Mouse (Mus musculus): ENCODE results near the gene Mri1. TPM values are rescaled to one million over a fixed set of nuclear protein-coding genes. Genes with fewer than 3 reads are reported as not detected.
A peak's percentile ranks its signal among the peaks of the same experiment; 100 is the strongest.

The Mri1 gene
- polyA plus RNA-seq, 1 experiment from 2014 or later: 60.7 TPM

DNA sequence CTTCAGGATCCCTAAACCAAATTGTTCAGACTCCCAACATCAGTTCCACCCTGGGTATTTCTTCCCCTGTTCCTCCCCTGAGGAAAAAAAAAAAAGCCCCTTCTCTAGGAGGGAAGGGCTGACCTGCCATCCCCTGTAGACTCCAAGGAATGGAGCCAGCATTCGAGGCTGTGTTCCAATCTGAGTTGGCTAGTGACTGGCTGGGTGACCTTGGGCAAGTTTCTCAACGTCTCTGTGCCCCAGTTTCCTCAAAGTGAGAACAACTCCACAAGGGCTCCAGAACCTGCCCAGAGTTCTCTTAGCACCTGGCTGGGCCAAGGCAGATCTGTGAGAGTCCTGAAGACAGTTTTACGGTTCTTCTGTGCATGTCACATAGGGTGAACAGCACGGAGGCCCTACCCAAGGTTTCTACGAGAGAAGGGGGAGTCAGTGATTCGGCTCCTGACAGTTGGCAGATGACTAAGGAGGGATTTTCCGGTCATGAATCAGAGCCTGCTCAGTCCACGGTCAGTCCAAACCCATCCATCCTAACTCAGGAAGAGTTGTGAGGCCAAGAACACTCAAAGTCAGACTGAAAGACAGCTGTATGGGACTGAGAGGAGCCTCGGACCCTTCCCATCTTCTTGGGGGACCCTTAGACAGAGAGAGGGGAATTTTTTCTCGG, 21.2 kb downstream of the Mri1 start:
- H3K4me1 ChIP-seq: peaks cover 28% of the 10 kb centered on the region
- H3K36me3 ChIP-seq: peaks cover 41% of the 10 kb centered on the region
- H3K4me3 ChIP-seq: peak overlapping the region; percentile 90
- ATAC-seq (ENCODE audit: low FRiP score, low read depth): no peak
- H3K27ac ChIP-seq: no peak overlapping the region
- no peaks in the 10 kb centered on the region for H3K9me3 ChIP-seq
- H3K9ac ChIP-seq: peak overlapping the region; percentile 98
- no peaks in the 10 kb centered on the region for H3K27me3 ChIP-seq (replicated peaks)
- peak overlapping the region; percentile 90 for H3K4me2 ChIP-seq (replicated peaks)
- WGBS: 29% methylated on average over 10 of the region's 10 CpGs

DNA sequence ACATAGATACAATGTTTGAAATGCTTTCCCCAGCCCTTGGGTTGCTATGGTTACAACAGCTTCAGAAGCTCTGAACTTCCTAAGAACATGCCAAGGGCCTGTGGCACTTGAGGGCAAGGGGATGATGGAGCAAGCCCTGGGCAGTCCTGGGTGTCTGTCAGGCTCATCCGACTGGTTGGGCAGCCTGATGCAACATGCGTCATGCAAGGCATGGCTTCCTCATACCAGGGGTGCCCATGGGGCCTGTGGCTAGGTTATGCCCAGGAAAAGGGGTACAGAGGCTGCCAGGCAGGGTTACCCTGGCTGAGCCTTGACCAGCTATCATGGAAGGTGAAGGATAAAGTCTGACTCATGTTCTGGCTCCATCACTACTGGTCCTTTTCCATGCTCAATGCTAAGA, 24.1 kb downstream of the Mri1 start:
- H3K27ac ChIP-seq: no peak overlapping the region
- no peak overlapping the region for H3K4me3 ChIP-seq
- H3K4me2 ChIP-seq (replicated peaks): no peak overlapping the region
- H3K36me3 ChIP-seq: peaks cover 69% of the 10 kb centered on the region
- no peaks in the 10 kb centered on the region for H3K9me3 ChIP-seq
- H3K27me3 ChIP-seq (replicated peaks): no peaks in the 10 kb centered on the region
- no peak for ATAC-seq (ENCODE audit: low FRiP score, low read depth)
- H3K9ac ChIP-seq: no peak overlapping the region
- peaks cover 27% of the 10 kb centered on the region for H3K4me1 ChIP-seq
- WGBS: 92% methylated on average over 2 of the region's 2 CpGs

DNA sequence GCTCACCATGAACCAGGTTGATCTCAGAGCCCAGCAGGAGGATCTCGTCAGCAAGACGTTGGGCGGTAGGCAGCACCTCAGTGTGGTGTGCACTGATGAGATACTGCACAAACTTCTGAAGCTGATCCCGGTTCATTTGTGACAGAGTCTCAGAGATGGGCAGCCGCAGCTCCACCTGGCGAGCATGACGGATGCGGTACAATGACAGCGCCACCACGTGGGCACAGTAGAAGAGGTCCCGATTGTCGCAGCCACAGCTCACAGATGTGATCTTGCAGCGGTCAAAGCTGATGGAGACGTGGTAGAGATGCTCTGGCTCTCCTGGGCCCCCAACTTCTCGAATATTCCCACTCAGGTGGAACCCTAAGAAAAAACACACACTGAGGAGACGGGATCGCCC, 26.4 kb downstream of the Mri1 start:
- Histone ChIP-seq H3K36me3 (peaks cover 91% of the 10 kb centered on the region), H3K4me3 (no peak overlapping the region)
- no peak for ATAC-seq (ENCODE audit: low FRiP score, low read depth)

DNA sequence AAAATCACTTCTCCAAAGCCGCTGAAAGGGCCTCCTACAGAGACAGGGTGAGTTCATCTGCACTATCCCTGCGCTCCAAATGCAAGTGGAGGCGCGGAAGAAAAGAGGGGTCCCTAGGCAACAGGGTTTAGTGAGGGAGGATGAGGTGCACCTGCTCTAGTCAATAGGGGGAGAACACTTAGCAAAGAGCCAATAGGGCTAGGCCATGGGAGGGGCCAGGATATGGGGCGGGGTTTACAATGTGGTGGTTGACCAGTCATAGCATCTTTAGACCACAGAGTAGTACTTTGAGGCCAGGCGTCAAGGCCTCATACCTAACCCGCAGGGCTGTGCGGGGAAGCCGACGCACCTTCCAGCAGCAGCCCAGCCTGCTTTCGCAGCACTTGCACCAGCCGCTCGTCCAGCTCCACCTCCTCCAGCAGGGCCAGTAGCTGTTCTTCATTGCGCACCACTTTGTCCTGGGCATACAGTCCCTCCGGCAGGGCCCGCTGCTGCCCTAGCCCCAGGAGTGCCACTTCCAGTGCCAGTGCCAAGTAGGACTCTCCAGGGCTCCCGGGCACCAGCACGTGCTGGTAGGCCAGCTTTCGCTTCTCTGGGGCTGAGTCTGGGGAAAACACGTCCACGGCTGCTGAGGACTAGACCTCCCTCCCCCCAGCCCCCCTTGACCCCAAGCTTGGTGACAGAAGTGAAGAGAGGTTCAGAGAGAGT, 33.6 kb downstream of the Mri1 start:
- H3K9me3 ChIP-seq: no peaks in the 10 kb centered on the region
- no peak overlapping the region for H3K4me2 ChIP-seq (replicated peaks)
- no peak overlapping the region for H3K9ac ChIP-seq
- no peaks in the 10 kb centered on the region for H3K27me3 ChIP-seq (replicated peaks)
- 81% methylated on average over 21 of the region's 21 CpGs for WGBS
- no peaks in the 10 kb centered on the region for H3K4me1 ChIP-seq
- no peak overlapping the region for H3K4me3 ChIP-seq
- H3K36me3 ChIP-seq: peaks cover 94% of the 10 kb centered on the region
- peak; percentile 56; the same call in 1 of the 2 replicates for ATAC-seq (ENCODE audit: low FRiP score, low read depth)
- H3K27ac ChIP-seq: no peak overlapping the region

More for the DNA sequence above, 26.4 kb downstream of the Mri1 start:
- H3K9ac ChIP-seq: no peak overlapping the region
- no peaks in the 10 kb centered on the region for H3K9me3 ChIP-seq
- no peak overlapping the region for H3K4me2 ChIP-seq (replicated peaks)
- no peaks in the 10 kb centered on the region for H3K27me3 ChIP-seq (replicated peaks)
- H3K27ac ChIP-seq: no peak overlapping the region
- WGBS: 80% methylated on average over 17 of the region's 17 CpGs
- H3K4me1 ChIP-seq: peaks cover 16% of the 10 kb centered on the region

DNA sequence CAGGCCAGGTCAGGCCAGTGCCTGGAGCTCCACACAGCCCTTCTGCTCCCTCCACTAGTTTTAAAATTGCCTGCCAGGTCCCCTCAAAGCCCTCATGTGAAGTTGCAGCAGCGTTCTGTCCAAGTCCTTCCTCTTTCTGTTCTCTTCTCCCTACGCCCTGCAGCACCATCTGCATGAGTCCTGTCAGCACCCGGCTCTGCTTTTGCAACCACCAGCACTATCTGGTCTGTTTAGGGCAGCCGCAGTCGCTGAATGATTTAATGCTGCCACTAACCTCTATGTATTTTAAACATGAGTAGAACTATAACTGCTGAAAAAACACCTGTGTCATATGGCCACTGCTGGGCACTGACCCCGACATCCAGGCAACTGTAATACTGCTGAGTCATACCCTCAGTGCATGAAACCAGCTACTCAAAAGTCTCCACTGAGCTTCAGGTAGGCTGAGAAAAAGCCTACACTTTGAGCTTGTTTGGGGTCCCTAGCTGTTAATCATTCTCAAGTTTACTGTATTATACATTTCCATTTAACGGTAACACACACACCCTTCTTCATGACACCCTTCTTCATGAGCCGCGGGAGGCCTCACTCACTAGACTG, 34.5 kb downstream of the Mri1 start:
- no peaks in the 10 kb centered on the region for H3K9me3 ChIP-seq
- peaks cover 95% of the 10 kb centered on the region for H3K36me3 ChIP-seq
- WGBS: 94% methylated on average over 9 of the region's 9 CpGs
- no peaks in the 10 kb centered on the region for H3K27me3 ChIP-seq (replicated peaks)
- no peak overlapping the region for H3K4me3 ChIP-seq
- no peak overlapping the region for H3K9ac ChIP-seq
- no peaks in the 10 kb centered on the region for H3K4me1 ChIP-seq
- no peak overlapping the region for H3K4me2 ChIP-seq (replicated peaks)
- H3K27ac ChIP-seq: no peak overlapping the region
- ATAC-seq (ENCODE audit: low FRiP score, low read depth): no peak

DNA sequence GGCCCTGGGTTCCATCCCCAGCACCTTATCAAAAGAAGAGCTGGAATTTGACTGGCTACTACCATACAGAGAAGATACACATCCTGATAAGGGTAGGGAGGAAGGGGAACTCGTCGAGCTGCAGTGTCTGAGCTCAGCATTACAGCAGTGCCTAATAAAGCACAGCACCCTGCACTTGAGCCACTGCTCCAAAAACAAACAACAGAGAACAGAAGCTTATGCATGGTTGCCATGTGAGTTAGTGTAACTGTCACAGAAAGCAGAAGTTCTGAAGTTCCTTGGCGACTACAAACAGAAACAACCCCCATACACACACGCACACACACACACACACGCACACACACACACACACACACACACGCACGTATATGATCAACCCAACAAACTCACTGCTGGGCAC, 37.0 kb downstream of the Mri1 start:
- no peak overlapping the region for H3K4me2 ChIP-seq (replicated peaks)
- no peak overlapping the region for H3K9ac ChIP-seq
- no peak overlapping the region for H3K4me3 ChIP-seq
- no peak overlapping the region for H3K27ac ChIP-seq
- peaks cover 92% of the 10 kb centered on the region for H3K36me3 ChIP-seq
- no peaks in the 10 kb centered on the region for H3K9me3 ChIP-seq
- no peaks in the 10 kb centered on the region for H3K4me1 ChIP-seq
- no peaks in the 10 kb centered on the region for H3K27me3 ChIP-seq (replicated peaks)
- no peak for ATAC-seq (ENCODE audit: low FRiP score, low read depth)
- WGBS: 91% methylated on average over 7 of the region's 7 CpGs

DNA sequence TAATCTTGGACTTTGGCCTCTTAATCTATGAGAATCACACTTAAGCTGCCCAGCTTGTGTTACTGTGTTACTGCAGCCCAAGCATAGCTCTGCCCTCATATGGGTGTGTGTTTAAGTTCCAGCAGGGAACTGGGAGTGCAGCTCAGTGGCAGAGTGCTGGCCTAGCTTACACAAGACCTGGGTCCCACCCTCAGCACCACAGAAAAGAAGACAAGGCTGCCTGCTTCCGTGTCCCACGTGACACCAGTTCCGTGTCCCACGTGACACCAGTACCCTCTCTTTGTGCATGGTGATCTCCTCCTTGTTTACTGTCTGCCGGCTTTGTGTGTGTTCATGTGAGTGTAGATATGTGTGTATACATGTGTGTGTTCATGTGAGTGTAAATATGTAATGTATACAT, 39.0 kb downstream of the Mri1 start:
- Histone ChIP-seq H3K9me3 (no peaks in the 10 kb centered on the region), H3K4me1 (no peaks in the 10 kb centered on the region), H3K9ac (no peak overlapping the region), H3K4me2 (replicated peaks) (no peak overlapping the region), H3K27ac (no peak overlapping the region), H3K27me3 (replicated peaks) (no peaks in the 10 kb centered on the region), H3K36me3 (peaks cover 92% of the 10 kb centered on the region), H3K4me3 (no peak overlapping the region)
- 97% methylated on average over 5 of the region's 5 CpGs for WGBS
- ATAC-seq (ENCODE audit: low FRiP score, low read depth): no peak

DNA sequence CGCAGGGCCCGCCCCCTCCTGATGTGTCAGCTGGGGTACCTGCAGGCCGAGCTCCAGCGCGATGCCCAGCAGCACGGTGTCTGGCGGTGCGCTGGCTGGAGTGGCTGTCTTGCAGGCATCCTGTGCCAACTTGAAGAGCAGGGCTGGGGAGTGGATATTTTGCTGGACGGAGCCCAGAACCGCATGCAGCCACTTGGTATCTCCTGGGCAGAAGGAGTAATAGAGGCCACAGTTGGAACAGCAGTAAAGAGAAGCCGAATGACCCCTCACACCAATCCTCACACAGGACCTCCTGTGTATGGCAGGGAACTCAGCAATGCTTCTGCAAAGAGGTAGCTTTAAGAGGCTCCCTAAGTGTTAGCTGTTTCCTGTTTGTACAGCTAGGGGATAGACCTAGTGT, 39.9 kb downstream of the Mri1 start:
- H3K27me3 ChIP-seq (replicated peaks): no peaks in the 10 kb centered on the region
- H3K9ac ChIP-seq: no peak overlapping the region
- H3K36me3 ChIP-seq: peaks cover 92% of the 10 kb centered on the region
- whole genome bisulfite sequencing: 96% methylated on average over 11 of the region's 11 CpGs
- H3K4me2 ChIP-seq (replicated peaks): no peak overlapping the region
- no peak overlapping the region for H3K4me3 ChIP-seq
- no peaks in the 10 kb centered on the region for H3K9me3 ChIP-seq
- no peak overlapping the region for H3K27ac ChIP-seq
- H3K4me1 ChIP-seq: no peaks in the 10 kb centered on the region
- ATAC-seq (ENCODE audit: low FRiP score, low read depth): no peak

DNA sequence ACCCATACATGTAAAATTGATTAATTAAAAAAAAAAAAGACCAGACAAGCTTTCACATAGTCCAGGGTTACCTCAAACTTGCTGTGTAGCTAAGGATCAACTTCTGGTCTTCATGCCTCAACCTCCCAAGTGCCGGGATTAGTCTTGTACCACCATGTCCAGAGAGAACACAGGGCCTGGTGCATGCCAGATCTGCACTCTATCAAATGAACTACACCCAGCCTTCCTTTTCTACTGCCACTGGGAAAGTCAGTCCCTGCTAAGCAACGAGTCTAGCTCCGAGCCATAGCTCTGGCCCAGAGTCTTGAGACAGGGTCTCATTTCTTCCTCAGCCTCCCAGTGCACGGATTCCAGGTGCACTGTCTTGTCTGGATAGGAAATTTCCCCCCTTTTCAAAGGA, 43.8 kb downstream of the Mri1 start:
- H3K4me2 ChIP-seq (replicated peaks): no peak overlapping the region
- no peak for ATAC-seq (ENCODE audit: low FRiP score, low read depth)
- WGBS: 91% methylated on average over 4 of the region's 4 CpGs
- no peaks in the 10 kb centered on the region for H3K9me3 ChIP-seq
- H3K4me3 ChIP-seq: no peak overlapping the region
- H3K36me3 ChIP-seq: peaks cover 90% of the 10 kb centered on the region
- no peaks in the 10 kb centered on the region for H3K27me3 ChIP-seq (replicated peaks)
- no peak overlapping the region for H3K27ac ChIP-seq
- H3K9ac ChIP-seq: no peak overlapping the region
- peaks cover 19% of the 10 kb centered on the region for H3K4me1 ChIP-seq

DNA sequence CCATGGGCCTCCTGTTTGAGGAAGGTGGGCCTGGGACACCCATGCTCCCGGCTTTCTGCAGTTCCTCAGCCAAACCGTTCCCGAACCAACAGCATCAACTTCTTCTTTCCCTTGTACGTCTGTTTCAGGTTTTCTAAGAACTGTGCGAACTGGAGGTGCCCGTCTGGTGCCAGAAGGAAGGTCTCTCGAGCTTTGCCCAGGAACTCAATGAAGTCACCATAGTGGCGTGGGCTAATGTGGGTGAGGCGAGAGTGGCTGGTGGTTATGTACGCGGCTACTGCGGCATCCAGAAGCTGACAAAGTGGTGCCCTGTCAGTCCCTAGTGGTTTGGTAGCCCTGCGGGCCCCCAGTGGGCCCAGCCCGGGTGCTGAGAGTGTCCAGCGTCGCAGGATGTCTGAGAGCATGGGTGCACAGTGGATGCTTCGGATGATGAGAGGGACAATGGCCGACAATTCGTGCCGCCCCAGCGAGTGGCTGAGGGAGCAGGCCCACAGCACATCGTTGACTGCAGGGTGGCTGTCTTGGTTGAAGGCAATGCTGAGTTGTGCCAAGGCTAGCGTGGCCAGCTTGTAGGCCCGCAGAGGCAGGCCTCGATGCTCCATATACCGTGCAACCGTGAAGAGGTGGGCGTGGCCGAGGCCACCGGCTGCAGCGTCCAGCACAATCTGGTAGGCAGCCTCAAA, 45.1 kb downstream of the Mri1 start:
- 95% methylated on average over 31 of the region's 31 CpGs for WGBS
- Histone ChIP-seq H3K27ac (no peak overlapping the region), H3K36me3 (peaks cover 77% of the 10 kb centered on the region)

DNA sequence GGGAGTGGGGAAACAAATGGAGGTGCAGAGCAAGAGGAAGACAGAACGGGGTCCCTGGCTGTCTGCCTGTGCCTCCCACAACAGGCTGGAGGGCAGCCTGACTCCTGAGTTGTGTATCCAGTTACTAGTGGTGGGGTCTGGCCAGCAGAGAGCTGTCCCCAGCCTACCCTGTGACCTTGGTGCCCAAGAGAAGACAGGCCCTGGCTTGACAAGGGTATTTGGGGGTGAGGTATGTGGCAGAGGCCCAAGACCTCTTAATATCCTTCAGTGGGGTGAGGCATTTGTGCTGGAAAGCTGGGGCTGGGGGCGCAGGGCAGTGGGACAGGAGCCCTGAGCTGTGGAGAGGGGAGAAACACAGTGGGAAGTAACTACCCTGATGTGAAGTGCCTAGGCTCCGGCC, 45.9 kb downstream of the Mri1 start:
- H3K27ac ChIP-seq: no peak overlapping the region
- H3K4me3 ChIP-seq: no peak overlapping the region
- 93% methylated on average over 3 of the region's 3 CpGs for WGBS
- H3K27me3 ChIP-seq (replicated peaks): no peaks in the 10 kb centered on the region
- H3K36me3 ChIP-seq: peaks cover 71% of the 10 kb centered on the region
- no peaks in the 10 kb centered on the region for H3K9me3 ChIP-seq
- H3K9ac ChIP-seq: no peak overlapping the region
- no peak overlapping the region for H3K4me2 ChIP-seq (replicated peaks)
- peaks cover 30% of the 10 kb centered on the region for H3K4me1 ChIP-seq
- no peak for ATAC-seq (ENCODE audit: low FRiP score, low read depth)

More for the DNA sequence above, 45.1 kb downstream of the Mri1 start:
- Histone ChIP-seq H3K4me2 (replicated peaks) (no peak overlapping the region), H3K9me3 (no peaks in the 10 kb centered on the region), H3K4me1 (peaks cover 30% of the 10 kb centered on the region), H3K4me3 (no peak overlapping the region), H3K27me3 (replicated peaks) (no peaks in the 10 kb centered on the region), H3K9ac (no peak overlapping the region)
- no peak for ATAC-seq (ENCODE audit: low FRiP score, low read depth)

DNA sequence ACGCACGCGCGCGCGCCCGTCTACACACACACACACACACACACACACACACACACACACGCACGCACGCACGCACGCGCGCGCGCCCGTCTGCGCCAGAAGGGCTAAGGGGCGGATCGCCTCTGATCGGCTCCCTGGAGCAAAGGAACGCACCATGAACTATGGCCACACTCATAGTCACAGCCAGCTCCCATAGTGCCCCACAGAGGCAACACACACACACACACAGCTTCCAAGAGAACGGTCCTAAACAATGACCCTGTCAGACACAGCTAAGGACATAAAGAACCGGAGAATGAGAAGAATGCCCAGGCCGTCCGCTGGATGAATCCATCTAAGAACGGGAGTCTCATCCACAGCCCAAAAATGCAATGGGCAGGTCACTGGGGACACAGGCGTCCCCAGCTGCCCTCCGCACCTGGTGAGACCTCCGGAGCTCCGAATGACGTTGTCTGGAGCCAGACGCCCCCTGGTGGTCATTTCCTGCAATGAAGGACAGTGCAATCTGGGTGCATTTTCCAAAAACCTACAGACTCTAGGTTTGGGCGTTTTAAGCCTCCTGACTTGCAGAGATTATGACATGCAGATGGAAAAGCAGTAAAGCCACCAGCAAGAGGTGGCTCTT, 46.8 kb downstream of the Mri1 start:
- H3K4me1 ChIP-seq: peaks cover 30% of the 10 kb centered on the region
- no peaks in the 10 kb centered on the region for H3K27me3 ChIP-seq (replicated peaks)
- no peak overlapping the region for H3K9ac ChIP-seq
- H3K9me3 ChIP-seq: no peaks in the 10 kb centered on the region
- no peak overlapping the region for H3K4me3 ChIP-seq
- peak overlapping the region; percentile 7 for H3K4me2 ChIP-seq (replicated peaks)
- peak; percentile 45; the same call in 1 of the 2 replicates for ATAC-seq (ENCODE audit: low FRiP score, low read depth)
- H3K27ac ChIP-seq: no peak overlapping the region
- H3K36me3 ChIP-seq: peaks cover 62% of the 10 kb centered on the region
- WGBS: 55% methylated on average over 33 of the region's 34 CpGs
